ENCODE assay signal across 8 mouse cellular contexts in the genomic region with DNA sequence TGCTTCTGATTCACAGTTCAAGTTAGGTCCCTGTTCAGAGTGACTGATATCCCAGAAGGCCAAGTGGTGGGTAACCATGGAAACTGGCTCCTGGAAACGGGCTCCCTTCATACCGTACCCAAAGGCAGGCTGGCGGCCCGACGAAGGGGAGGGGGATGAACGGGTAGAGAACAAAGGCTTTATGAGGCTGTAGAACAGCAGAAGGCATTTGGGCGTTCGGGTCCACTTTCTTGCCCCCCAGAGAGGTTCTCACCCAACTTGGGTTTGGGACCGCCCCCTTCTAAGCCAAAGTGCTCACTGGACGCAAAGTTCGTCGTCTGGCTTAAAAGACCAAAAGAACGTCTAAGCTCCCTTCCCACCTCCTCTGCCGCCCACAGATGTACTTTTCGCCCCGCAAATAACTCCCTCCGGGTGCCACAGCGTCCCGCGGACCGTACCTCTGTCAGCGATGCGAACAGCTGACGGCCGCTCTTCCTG. TPM values are rescaled to one million over a fixed set of nuclear protein-coding genes. Genes with fewer than 3 reads are reported as not detected.
DNase-seq lines count a peak whose midpoint lies in the region; ATAC-seq and TF ChIP-seq lines count a peak whose summit lies in the region.

No protein-coding gene starts in this region.

- DNase-seq in CD4-positive helper T cell, adult 2 months (ENCODE audit: low read depth, low spot score): peak; percentile 79
- DNase-seq in adrenal gland, adult 2 months: peak; percentile 77
- peak; percentile 77 for DNase-seq in embryonic facial prominence, embryonic 10.5 days (ENCODE audit: low spot score)
- no peak for DNase-seq in heart, adult 2 months
- DNase-seq in kidney, adult 9 months: peak; percentile 67
- peak; percentile 52 for DNase-seq in limb, embryonic 14.5 days (ENCODE audit: low spot score)
- peak; percentile 89 for DNase-seq in midbrain, embryonic 14.5 days
- peak; percentile 42 to 52 for DNase-seq in spleen, postnatal 36 days (ENCODE audit: low spot score in 2 of 2)

- no peaks in the 10 kb centered on the region for H3K27me3 ChIP-seq in embryonic facial prominence, embryonic 10.5 days (replicated peaks; ENCODE audit: low read depth, poor library complexity, severe bottlenecking)
- no peaks in the 10 kb centered on the region for H3K27me3 ChIP-seq in heart, adult 2 months (ENCODE audit: control insufficient read depth, insufficient read depth, low read length)
- H3K27me3 ChIP-seq in limb, embryonic 14.5 days (ENCODE audit: control insufficient read depth, insufficient read depth, low read length): no peaks in the 10 kb centered on the region
- H3K27me3 ChIP-seq in midbrain, embryonic 14.5 days (ENCODE audit: control insufficient read depth, insufficient read depth, low read length): no peaks in the 10 kb centered on the region

- peak overlapping the region; percentile 89 for H3K27ac ChIP-seq in embryonic facial prominence, embryonic 10.5 days (replicated peaks)
- H3K27ac ChIP-seq in heart, adult 2 months: peak overlapping the region; percentile 86
- H3K27ac ChIP-seq in limb, embryonic 14.5 days (replicated peaks; ENCODE audit: low read depth, low read length): peak overlapping the region; percentile 76
- H3K27ac ChIP-seq in midbrain, embryonic 14.5 days (replicated peaks; ENCODE audit: low read depth, low read length): peak overlapping the region; percentile 82

- H3K9ac ChIP-seq in heart, adult 2 months (ENCODE audit: low read depth, low read length): peak overlapping the region; percentile 76
- peak overlapping the region; percentile 76 for H3K9ac ChIP-seq in limb, embryonic 14.5 days (ENCODE audit: low read depth, low read length, severe bottlenecking)
- peak overlapping the region; percentile 66 for H3K9ac ChIP-seq in midbrain, embryonic 14.5 days (replicated peaks; ENCODE audit: low read length)

- 1% methylated on average over 25 of the region's 25 CpGs for WGBS in embryonic facial prominence, embryonic 10.5 days
- WGBS in heart, adult 2 months: 0% methylated on average over 25 of the region's 25 CpGs
- WGBS in limb, embryonic 14.5 days: under 1% methylated on average over 25 of the region's 25 CpGs
- WGBS in midbrain, embryonic 14.5 days: 2% methylated on average over 25 of the region's 25 CpGs

- TF ChIP-seq CTCF in heart, adult 2 months (IDR thresholded peaks at IDR 0.05): no peak

- H3K79me2 ChIP-seq in heart, adult 2 months (replicated peaks; ENCODE audit: control insufficient read depth, insufficient read depth, low read length): no peaks in the 10 kb centered on the region

- ATAC-seq in limb, embryonic 14.5 days (ENCODE audit: low FRiP score, low read depth): peak; percentile 48
- ATAC-seq in midbrain, embryonic 14.5 days (ENCODE audit: low FRiP score, low TSS enrichment): peak; percentile 85

- peak overlapping the region; percentile 99 for H3K4me3 ChIP-seq in embryonic facial prominence, embryonic 10.5 days
- H3K4me3 ChIP-seq in heart, adult 2 months: peak overlapping the region; percentile 87
- peak overlapping the region; percentile 98 for H3K4me3 ChIP-seq in limb, embryonic 14.5 days (replicated peaks; ENCODE audit: low read length)
- H3K4me3 ChIP-seq in midbrain, embryonic 14.5 days (replicated peaks; ENCODE audit: low read depth, low read length): peak overlapping the region; percentile 86

- TF ChIP-seq EP300 in heart, adult 2 months (IDR thresholded peaks at IDR 0.05; ENCODE audit: insufficient read depth, low read depth, low read length): no peak

- TF ChIP-seq POLR2A in heart, adult 2 months (IDR thresholded peaks at IDR 0.05; ENCODE audit: insufficient read depth, low read depth, low read length): no peak
- no peak for TF ChIP-seq POLR2A in limb, embryonic 14.5 days (IDR thresholded peaks at IDR 0.05; ENCODE audit: borderline replicate concordance, extremely low read depth, insufficient read depth, insufficient read length)

- no peaks in the 10 kb centered on the region for H3K9me3 ChIP-seq in embryonic facial prominence, embryonic 10.5 days
- no peaks in the 10 kb centered on the region for H3K9me3 ChIP-seq in limb, embryonic 14.5 days (ENCODE audit: control insufficient read depth, low read length)
- no peaks in the 10 kb centered on the region for H3K9me3 ChIP-seq in midbrain, embryonic 14.5 days (ENCODE audit: control insufficient read depth, low read length)

- intact Hi-C loops in heart, adult 2 months (cut with DNase I): loop anchor here (2.0 kb wide), 1 partner anchor 50 kb away; a partner anchor contains a TSS

- peak overlapping the region; percentile 51 for H3K4me2 ChIP-seq in limb, embryonic 14.5 days (replicated peaks; ENCODE audit: low read depth, low read length, severe bottlenecking)
- peak overlapping the region; percentile 67 for H3K4me2 ChIP-seq in midbrain, embryonic 14.5 days (ENCODE audit: low read length)

- H3K4me1 ChIP-seq in embryonic facial prominence, embryonic 10.5 days: peaks cover 12% of the 10 kb centered on the region
- peaks cover 2% of the 10 kb centered on the region for H3K4me1 ChIP-seq in heart, adult 2 months (ENCODE audit: control insufficient read depth, insufficient read depth, low read length)
- H3K4me1 ChIP-seq in limb, embryonic 14.5 days (ENCODE audit: control insufficient read depth, insufficient read depth, low read length): peaks cover 8% of the 10 kb centered on the region
- 0 out of 2 replicates have a peak, but pooled peaks cover 6% of the 10 kb centered on the region for H3K4me1 ChIP-seq in midbrain, embryonic 14.5 days (ENCODE audit: control insufficient read depth, insufficient read depth, low read length)

- peaks cover 43% of the 10 kb centered on the region for H3K36me3 ChIP-seq in embryonic facial prominence, embryonic 10.5 days (replicated peaks)
- H3K36me3 ChIP-seq in heart, adult 2 months (ENCODE audit: control insufficient read depth, insufficient read depth, low read length): peaks cover 5% of the 10 kb centered on the region; the same call in 1 of the 2 replicates
- H3K36me3 ChIP-seq in limb, embryonic 14.5 days (ENCODE audit: control insufficient read depth, insufficient read depth, low read length): peaks cover 37% of the 10 kb centered on the region
- H3K36me3 ChIP-seq in midbrain, embryonic 14.5 days (ENCODE audit: control insufficient read depth, insufficient read depth, low read length): peaks cover 28% of the 10 kb centered on the region

RNA-seq across cellular contexts. Expression of a gene that starts 0.5 kb away (rescaled TPM):
- 10 to 100 TPM; 29.3 to 33.2 TPM for total RNA-seq in adrenal gland, adult 2 months (2021)
- 2.4 and 3.1 TPM in 2 replicates for polyA plus RNA-seq in adrenal gland, adult 2 months (2012; rRNA removed)
- 34.6 and 36.2 TPM in 2 replicates for polyA plus RNA-seq in embryonic facial prominence, embryonic 10.5 days (2016; fragmentation: Nextera tagmentation; extraction: Ambion mirVana)
- total RNA-seq in heart, adult 2 months (2021): 10 to 100 TPM; 13.8 to 18.1 TPM
- 3.6 and 6.0 TPM in 2 replicates for polyA plus RNA-seq in heart, adult 2 months (2012; rRNA removed)
- polyA plus RNA-seq in limb, embryonic 14.5 days (2012; rRNA removed): 13.9 and 15.2 TPM in 2 replicates
- 23.3 and 27.8 TPM in 2 replicates for polyA plus RNA-seq in limb, embryonic 14.5 days (2014; fragmentation: Nextera tagmentation; extraction: Ambion mirVana)
- polyA plus RNA-seq in midbrain, embryonic 14.5 days (2014; fragmentation: Nextera tagmentation; extraction: Ambion mirVana): 18.9 and 31.6 TPM in 2 replicates

RNA-seq across cellular contexts. Expression of a gene that starts 49.7 kb away (rescaled TPM):
- 100 to 1,000 TPM; 256 to 440 TPM for total RNA-seq in adrenal gland, adult 2 months (2021)
- polyA plus RNA-seq in adrenal gland, adult 2 months (2012; rRNA removed): 63.5 and 81.1 TPM in 2 replicates
- polyA plus RNA-seq in embryonic facial prominence, embryonic 10.5 days (2016; fragmentation: Nextera tagmentation; extraction: Ambion mirVana): 132 and 137 TPM in 2 replicates
- total RNA-seq in heart, adult 2 months (2021): 100 to 1,000 TPM; 143 to 147 TPM
- 63.2 and 101 TPM in 2 replicates for polyA plus RNA-seq in heart, adult 2 months (2012; rRNA removed)
- polyA plus RNA-seq in limb, embryonic 14.5 days (2012; rRNA removed): 116 and 120 TPM in 2 replicates
- polyA plus RNA-seq in limb, embryonic 14.5 days (2014; fragmentation: Nextera tagmentation; extraction: Ambion mirVana): 156 and 162 TPM in 2 replicates
- polyA plus RNA-seq in midbrain, embryonic 14.5 days (2014; fragmentation: Nextera tagmentation; extraction: Ambion mirVana): 155 and 220 TPM in 2 replicates

Comparison
In these comparisons a context has a peak if more than half of its experiments do, and no peak if none do; other contexts are left out.
1. DNase-seq: peak in CD4-positive helper T cell, adult 2 months (single experiment), adrenal gland, adult 2 months (single experiment), embryonic facial prominence, embryonic 10.5 days (single experiment), kidney, adult 9 months (single experiment), limb, embryonic 14.5 days (single experiment), midbrain, embryonic 14.5 days (single experiment) and spleen, postnatal 36 days (2 of 2); none in heart, adult 2 months (0 of 2).
2. Peak in every context shown above with its lines, with median percentiles within 50 percentile points of each other: H3K27ac ChIP-seq, H3K4me3 ChIP-seq and H3K9ac ChIP-seq.